Mouse (Mus musculus): ENCODE data around the gene Slco1a5. TPM values are rescaled to one million over a fixed set of nuclear protein-coding genes. Genes with fewer than 3 reads are reported as not detected.

The Slco1a5 gene
- not detected for polyA plus RNA-seq (2014; fragmentation: Illumina TruSeq; extraction: RNeasy Lipid Tissue Mini Kit (QIAGEN cat#74804); ENCODE audit: low read depth, low replicate concordance)

GRCm38 (mm10) chr6:142322881-142323280 is at the start of gene Slco1a5:
Slco1a5 (minus strand) TSS chr6:142322981.

DNA sequence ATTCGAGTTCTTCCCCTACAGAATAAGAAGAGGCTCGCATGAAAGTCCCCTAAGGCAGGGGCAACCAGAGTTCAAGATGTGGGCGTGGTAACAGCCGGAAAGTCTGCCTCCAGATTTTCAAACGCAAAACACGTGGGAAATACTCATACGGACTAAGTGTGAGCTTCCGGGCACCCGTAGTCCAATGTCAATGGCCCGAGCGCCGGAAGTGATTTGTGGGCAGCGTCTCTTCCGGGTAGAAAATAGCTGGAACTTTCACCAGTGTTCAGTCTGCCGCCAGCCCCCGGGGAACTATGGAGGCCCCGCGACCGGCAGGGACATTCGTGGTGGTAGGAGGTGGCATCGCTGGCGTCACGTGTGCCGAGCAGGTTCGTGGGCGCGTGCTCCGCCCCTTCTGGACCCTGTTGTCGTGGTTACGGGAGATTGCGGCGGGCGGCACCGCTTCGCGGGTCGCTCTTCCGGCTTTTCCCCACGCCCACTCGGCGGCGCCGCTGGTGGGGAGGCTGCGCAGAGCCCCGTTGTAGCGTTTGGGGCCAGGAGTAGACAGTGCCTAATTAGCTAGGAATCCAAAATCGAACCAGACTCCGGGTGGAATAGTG is 22.8 kb upstream of the Slco1a5 start, which contains the start of gene Pyroxd1:
Gene Pyroxd1 (plus strand): TSS at position 215 of the 599 bp plus-strand sequence.

DNA sequence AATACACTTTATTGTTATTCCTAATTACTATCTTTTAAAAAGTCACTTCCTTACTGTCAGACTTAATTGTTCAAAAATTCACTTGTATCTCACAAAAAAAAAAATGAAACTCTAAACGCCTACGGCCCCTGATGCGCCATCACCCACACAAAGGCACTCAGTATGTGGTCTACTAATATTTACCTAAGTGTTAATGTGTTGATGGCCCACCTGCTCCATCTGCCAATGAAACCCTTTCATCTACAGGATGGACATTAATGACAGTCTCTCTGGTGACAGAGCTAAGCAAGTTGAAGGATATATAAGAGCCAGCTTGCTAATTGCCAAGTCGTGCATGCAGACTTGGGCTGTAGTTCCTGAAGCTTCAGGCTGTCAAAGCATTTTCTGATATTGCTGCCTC is 24.7 kb downstream of the Slco1a5 start, which contains the start of gene Iapp:
Gene Iapp (plus strand): TSS at position 326 of the 400 bp plus-strand sequence.

GRCm38 (mm10) chr6:142208421-142208820 is 114.4 kb downstream of the Slco1a5 start, which contains the start of gene Slco1a6:
Slco1a6 (minus strand) TSS chr6:142208521.

Other genes starting within 250 kb of the Slco1a5 start
- gene Slco1a6, start 114.5 kb downstream of the Slco1a5 start, polyA plus RNA-seq (2014; fragmentation: Illumina TruSeq; extraction: RNeasy Lipid Tissue Mini Kit (QIAGEN cat#74804); ENCODE audit: low read depth, low replicate concordance), result 787 TPM
- not detected for gene Iapp, start 24.6 kb downstream of the Slco1a5 start, polyA plus RNA-seq (2014; fragmentation: Illumina TruSeq; extraction: RNeasy Lipid Tissue Mini Kit (QIAGEN cat#74804); ENCODE audit: low read depth, low replicate concordance)
- gene Pyroxd1, start 22.7 kb upstream of the Slco1a5 start, polyA plus RNA-seq (2014; fragmentation: Illumina TruSeq; extraction: RNeasy Lipid Tissue Mini Kit (QIAGEN cat#74804); ENCODE audit: low read depth, low replicate concordance), result 43.9 TPM
- 11.5 TPM for gene Recql, start 64.1 kb upstream of the Slco1a5 start, polyA plus RNA-seq (2014; fragmentation: Illumina TruSeq; extraction: RNeasy Lipid Tissue Mini Kit (QIAGEN cat#74804); ENCODE audit: low read depth, low replicate concordance)
- 29.3 TPM for gene Golt1b, start 64.2 kb upstream of the Slco1a5 start, polyA plus RNA-seq (2014; fragmentation: Illumina TruSeq; extraction: RNeasy Lipid Tissue Mini Kit (QIAGEN cat#74804); ENCODE audit: low read depth, low replicate concordance)
- not detected for gene Spx, start 90.5 kb upstream of the Slco1a5 start, polyA plus RNA-seq (2014; fragmentation: Illumina TruSeq; extraction: RNeasy Lipid Tissue Mini Kit (QIAGEN cat#74804); ENCODE audit: low read depth, low replicate concordance)
- gene Gys2, start 150.1 kb upstream of the Slco1a5 start, polyA plus RNA-seq (2014; fragmentation: Illumina TruSeq; extraction: RNeasy Lipid Tissue Mini Kit (QIAGEN cat#74804); ENCODE audit: low read depth, low replicate concordance), result 23.0 TPM
- gene Ldhb, start 185.0 kb upstream of the Slco1a5 start, polyA plus RNA-seq (2014; fragmentation: Illumina TruSeq; extraction: RNeasy Lipid Tissue Mini Kit (QIAGEN cat#74804); ENCODE audit: low read depth, low replicate concordance), result 1,028 TPM
- 2.3 TPM for gene Kcnj8, start 248.6 kb upstream of the Slco1a5 start, polyA plus RNA-seq (2014; fragmentation: Illumina TruSeq; extraction: RNeasy Lipid Tissue Mini Kit (QIAGEN cat#74804); ENCODE audit: low read depth, low replicate concordance)

Measured in kidney, adult 10 weeks (tissue).